Mouse (Mus musculus) neural tube, embryonic 14.5 days (tissue): ENCODE measurements around the gene Uchl5. TPM values are rescaled to one million over a fixed set of nuclear protein-coding genes. Genes with fewer than 3 reads are reported as not detected.

Experiments used
- ATAC-seq: fragments of 200-750 bp; cut with Nextera tagmentation; 2 replicates; pipeline ENCODE4 v1.8.0; 2017; ENCODE audit warnings: low read depth, mild to moderate bottlenecking, moderate TSS enrichment, moderate library complexity
- H3K27ac ChIP-seq: fragments of 300-500 bp; sonication (generic); 2 replicates; pipeline ENCODE4 v1.5.1; 2014; ENCODE audit warnings: low read depth, mild to moderate bottlenecking, control low read depth, low read length, moderate library complexity, mixed read lengths
- H3K27me3 ChIP-seq: fragments of 300-500 bp; sonication (generic); 2 replicates; pipeline ENCODE4 v1.6.1; 2014; ENCODE audit warnings: low read length; ENCODE audit not compliant: control insufficient read depth, insufficient read depth
- H3K36me3 ChIP-seq: fragments of 300-500 bp; sonication (generic); 2 replicates; pipeline ENCODE4 v1.6.1; 2014; ENCODE audit warnings: low read length, mixed read lengths; ENCODE audit not compliant: control insufficient read depth, insufficient read depth
- H3K4me1 ChIP-seq: fragments of 300-500 bp; sonication (generic); 2 replicates; pipeline ENCODE4 v1.6.1; 2014; ENCODE audit warnings: low read length; ENCODE audit not compliant: control insufficient read depth, insufficient read depth
- H3K4me2 ChIP-seq: fragments of 300-500 bp; sonication (generic); 2 replicates; pipeline ENCODE4 v1.6.1; 2014; ENCODE audit warnings: mild to moderate bottlenecking, low read depth, low read length, control low read depth
- H3K4me3 ChIP-seq: fragments of 300-500 bp; sonication (generic); 2 replicates; pipeline ENCODE4 v1.5.1; 2014; ENCODE audit warnings: low read depth, low read length, control low read depth, mixed read lengths
- H3K9ac ChIP-seq: fragments of 300-500 bp; sonication (generic); replicated peaks from 2 replicates; pipeline ENCODE4 v1.6.1; 2014; ENCODE audit warnings: low read depth, mild to moderate bottlenecking, control low read depth, low read length, mixed read lengths
- H3K9me3 ChIP-seq: fragments of 300-500 bp; sonication (generic); 2 replicates; pipeline ENCODE4 v1.6.1; 2016; ENCODE audit warnings: low read length; ENCODE audit not compliant: control insufficient read depth
- WGBS: fragments of 180-500 bp; shearing (Covaris S2); extraction: QIAGEN DNeasy Blood & Tissue Kit; methylation state at CpG from one replicate; pipeline ENCODE4 v1.1.7; 2014; 5-methylcytosine and 5-hydroxymethylcytosine counted together
- polyA plus RNA-seq: library from polyadenylated mRNA; unstranded; fragments of >200 nt; fragmentation: Nextera tagmentation; extraction: Ambion mirVana; gene quantifications from 2 replicates; pipeline ENCODE4 v1.2.1, GENCODE M21; 2014

Uchl5 gene
- polyA plus RNA-seq, 1 experiment from 2014 or later, result 53.1 TPM

DNA sequence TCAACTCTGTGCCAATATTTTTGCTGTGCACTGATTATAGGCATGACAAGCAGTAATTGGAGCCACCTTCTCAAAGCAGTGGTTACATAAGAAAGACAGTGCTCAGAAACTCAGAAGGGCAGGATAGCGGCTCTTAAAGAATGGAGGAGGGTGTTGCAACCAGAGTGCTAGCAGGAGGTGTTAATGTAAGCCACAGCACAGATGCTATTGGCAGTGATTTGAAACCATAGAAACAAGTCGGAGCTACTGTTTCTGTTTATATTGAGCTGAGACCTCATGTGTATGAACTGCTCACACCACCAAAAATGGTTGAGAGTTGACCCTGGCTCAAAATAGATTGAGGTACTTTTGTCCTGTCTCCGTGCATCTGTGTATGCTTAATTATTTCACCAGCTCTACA, 53.6 kb downstream of the Uchl5 start:
- 77% methylated on average over 3 of the region's 3 CpGs for WGBS

DNA sequence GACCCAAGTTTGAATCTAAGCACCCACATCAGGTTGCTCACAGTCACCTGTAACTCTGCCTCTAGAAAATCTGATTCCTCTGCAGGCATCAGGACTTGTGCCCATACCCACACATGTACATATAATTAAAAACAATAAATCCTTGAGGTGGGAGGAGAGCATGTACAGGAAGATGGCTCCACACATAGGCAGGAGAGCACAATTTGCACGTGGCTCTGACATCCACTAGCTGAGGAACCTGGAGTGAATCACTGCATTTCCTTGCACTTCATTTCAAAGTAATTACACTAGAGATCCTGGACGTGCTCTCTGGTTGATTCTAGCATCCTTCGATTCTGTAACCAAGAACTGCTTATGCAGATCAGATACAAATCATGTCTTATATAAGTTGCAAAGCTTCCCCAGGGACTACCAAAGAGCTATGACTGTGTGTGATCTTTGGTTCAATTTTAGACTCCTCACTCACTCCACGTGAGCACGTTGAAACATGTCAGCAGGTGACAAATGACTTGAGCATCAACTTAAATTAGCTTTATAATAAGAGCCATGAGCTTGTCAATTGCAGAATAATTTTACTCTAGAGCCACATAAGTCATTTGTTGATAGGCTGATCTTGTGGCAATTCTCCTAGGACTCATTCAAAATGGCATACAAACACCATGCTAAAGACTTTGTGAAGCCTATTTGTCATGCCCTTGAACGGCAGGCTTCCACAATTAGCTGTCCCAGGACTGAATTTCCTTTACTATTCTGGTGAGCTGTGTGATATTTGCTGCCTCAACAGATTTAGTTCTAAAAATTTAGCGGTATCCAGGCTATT, 59.5 kb downstream of the Uchl5 start:
- no peak overlapping the region for H3K9ac ChIP-seq
- no peaks in the 10 kb centered on the region for H3K4me1 ChIP-seq
- no peak overlapping the region for H3K27ac ChIP-seq
- no peaks in the 10 kb centered on the region for H3K9me3 ChIP-seq
- H3K4me2 ChIP-seq, result no peak overlapping the region
- H3K4me3 ChIP-seq, result no peak overlapping the region
- peak; percentile 86 for ATAC-seq
- no peaks in the 10 kb centered on the region for H3K27me3 ChIP-seq
- WGBS, result 23% methylated on average over 7 of the region's 7 CpGs
- H3K36me3 ChIP-seq, result no peaks in the 10 kb centered on the region

More for the DNA sequence above, 53.6 kb downstream of the Uchl5 start:
- H3K9me3 ChIP-seq, result no peaks in the 10 kb centered on the region
- H3K27me3 ChIP-seq, result no peaks in the 10 kb centered on the region
- no peaks in the 10 kb centered on the region for H3K36me3 ChIP-seq
- H3K27ac ChIP-seq, result no peak overlapping the region
- H3K4me1 ChIP-seq, result no peaks in the 10 kb centered on the region
- ATAC-seq, result no peak
- H3K4me3 ChIP-seq, result no peak overlapping the region
- no peak overlapping the region for H3K4me2 ChIP-seq
- no peak overlapping the region for H3K9ac ChIP-seq

DNA sequence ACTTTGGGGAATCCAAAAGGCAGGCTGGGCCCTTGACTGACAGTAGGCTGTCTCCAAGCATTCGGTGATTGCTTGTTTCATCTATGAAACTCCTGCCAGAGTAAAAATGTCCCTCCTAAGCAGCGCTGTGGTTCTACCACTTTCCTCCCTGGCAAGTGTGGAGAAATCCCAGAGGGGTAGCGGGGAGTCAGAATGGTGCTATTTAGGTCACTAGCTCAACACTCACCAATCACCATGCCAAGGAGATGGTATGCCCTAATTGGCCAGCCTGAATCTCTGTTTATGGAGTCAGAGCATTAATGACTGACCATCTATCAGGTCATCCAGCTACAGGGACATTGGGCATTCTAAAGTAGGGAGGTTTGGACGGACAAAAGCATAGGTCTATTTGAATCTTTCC, 60.6 kb downstream of the Uchl5 start:
- Histone ChIP-seq H3K27ac (no peak overlapping the region), H3K9ac (no peak overlapping the region), H3K4me2 (no peak overlapping the region), H3K4me3 (no peak overlapping the region), H3K9me3 (no peaks in the 10 kb centered on the region), H3K4me1 (no peaks in the 10 kb centered on the region), H3K36me3 (no peaks in the 10 kb centered on the region), H3K27me3 (no peaks in the 10 kb centered on the region)
- no peak for ATAC-seq
- WGBS, result 96% methylated on average over 4 of the region's 4 CpGs

DNA sequence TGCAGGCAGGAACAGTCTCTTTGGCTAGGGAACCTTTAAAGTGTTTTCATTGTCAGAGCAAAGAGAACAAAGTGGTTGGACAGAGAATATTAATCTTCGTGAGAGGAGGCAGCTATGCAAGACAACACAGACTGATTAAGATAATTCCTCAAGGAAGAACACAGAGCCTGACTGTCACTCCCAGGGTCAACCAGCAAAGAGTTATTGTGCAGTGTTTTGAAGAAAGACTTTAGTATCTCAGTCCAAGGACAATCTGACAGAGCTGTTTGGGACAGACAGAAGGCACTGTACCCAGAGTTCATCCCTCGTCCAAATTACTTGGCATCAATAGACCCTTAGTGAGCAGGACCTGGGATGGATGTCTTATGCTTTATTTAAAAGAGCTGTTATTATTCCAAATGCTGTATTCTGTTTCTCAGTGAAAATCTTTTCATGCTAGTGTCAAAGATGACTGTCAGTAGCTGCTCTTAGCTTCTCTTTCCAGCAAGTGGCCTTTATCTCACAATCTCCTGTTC, 61.9 kb downstream of the Uchl5 start:
- 58% methylated on average over 2 of the region's 2 CpGs for WGBS
- H3K27ac ChIP-seq, result no peak overlapping the region
- no peaks in the 10 kb centered on the region for H3K36me3 ChIP-seq
- H3K9ac ChIP-seq, result no peak overlapping the region
- no peaks in the 10 kb centered on the region for H3K4me1 ChIP-seq
- H3K4me2 ChIP-seq, result no peak overlapping the region
- no peak for ATAC-seq
- no peaks in the 10 kb centered on the region for H3K9me3 ChIP-seq
- no peak overlapping the region for H3K4me3 ChIP-seq
- H3K27me3 ChIP-seq, result no peaks in the 10 kb centered on the region

DNA sequence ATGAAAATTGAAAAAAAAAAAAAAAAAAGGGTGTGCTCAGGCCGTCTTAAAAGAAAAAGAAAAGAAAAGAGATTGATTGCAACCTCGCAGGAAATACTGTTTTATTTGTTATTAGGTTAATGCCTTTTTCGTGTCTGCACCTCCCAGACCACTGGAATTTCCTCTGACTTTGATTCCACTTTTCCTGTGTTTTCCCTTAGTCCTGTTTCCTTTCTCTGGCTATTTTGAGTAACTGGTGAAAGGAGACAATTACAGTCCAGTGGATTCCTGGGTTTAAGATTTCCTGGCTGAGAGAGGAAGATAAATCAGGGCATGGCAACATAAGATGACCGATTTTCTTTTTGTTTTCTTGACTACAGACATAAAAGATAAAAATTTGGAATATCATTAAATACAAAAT, 75.3 kb downstream of the Uchl5 start:
- 80% methylated on average over 4 of the region's 4 CpGs for WGBS
- H3K9me3 ChIP-seq, result no peaks in the 10 kb centered on the region
- H3K4me3 ChIP-seq, result no peak overlapping the region
- no peaks in the 10 kb centered on the region for H3K27me3 ChIP-seq
- H3K4me1 ChIP-seq, result no peaks in the 10 kb centered on the region
- no peaks in the 10 kb centered on the region for H3K36me3 ChIP-seq
- H3K9ac ChIP-seq, result no peak overlapping the region
- H3K4me2 ChIP-seq, result no peak overlapping the region
- no peak overlapping the region for H3K27ac ChIP-seq
- no peak for ATAC-seq

DNA sequence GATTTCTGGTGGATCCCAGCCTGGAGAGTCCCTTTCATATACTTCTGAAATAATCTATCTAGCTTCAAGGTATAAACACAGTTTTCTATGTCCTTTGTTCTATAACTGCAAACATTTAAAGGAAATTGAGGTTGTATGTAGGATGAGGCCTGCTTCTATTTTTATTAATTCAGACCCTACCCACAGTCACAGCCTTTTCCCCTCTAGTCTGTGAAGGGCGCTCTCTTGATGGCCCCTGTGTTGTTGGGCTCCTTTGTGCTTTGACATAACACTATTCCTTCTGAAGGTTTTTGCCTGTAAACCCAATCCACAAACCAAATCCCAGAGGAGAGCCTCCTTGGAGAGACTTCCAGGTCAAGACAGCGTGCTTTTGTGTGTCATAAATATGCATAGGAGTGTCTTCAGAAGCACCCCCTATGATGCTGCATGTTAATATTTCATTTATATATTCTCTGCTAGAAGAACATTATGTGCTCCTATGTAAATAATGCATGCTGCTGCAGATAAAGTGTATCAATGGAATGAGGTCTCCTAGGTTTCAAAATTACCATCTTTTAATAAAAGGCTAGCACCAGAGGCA, 75.8 kb downstream of the Uchl5 start:
- no peak for ATAC-seq
- H3K36me3 ChIP-seq, result no peaks in the 10 kb centered on the region
- no peaks in the 10 kb centered on the region for H3K9me3 ChIP-seq
- no peak overlapping the region for H3K9ac ChIP-seq
- H3K4me1 ChIP-seq, result no peaks in the 10 kb centered on the region
- H3K4me3 ChIP-seq, result no peak overlapping the region
- H3K27ac ChIP-seq, result no peak overlapping the region
- no peak overlapping the region for H3K4me2 ChIP-seq
- 64% methylated on average over 2 of the region's 2 CpGs for WGBS
- H3K27me3 ChIP-seq, result no peaks in the 10 kb centered on the region

DNA sequence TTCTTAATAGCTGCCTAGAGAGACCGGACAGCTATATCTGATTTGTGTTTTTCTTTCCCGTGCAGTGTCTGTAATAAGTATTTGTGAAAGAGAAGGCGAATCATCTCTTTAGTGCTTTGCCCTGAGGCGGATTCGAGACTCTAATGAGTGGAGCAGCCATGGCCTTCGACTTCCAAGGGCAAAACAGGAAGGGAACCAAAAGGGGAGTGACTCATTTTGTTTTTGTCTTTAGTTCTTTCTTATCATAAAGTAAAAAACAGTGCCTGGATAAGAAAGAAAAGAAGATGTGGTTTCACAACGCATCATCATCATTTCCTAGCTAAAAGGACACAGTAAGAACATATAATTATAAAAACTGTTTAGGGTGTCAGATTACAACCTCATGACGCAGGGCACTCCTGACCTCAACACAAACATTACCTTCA, 76.6 kb downstream of the Uchl5 start:
- ATAC-seq, result no peak
- peak overlapping the region; percentile 24; the same call in 1 of the 2 replicates for H3K27ac ChIP-seq
- 64% methylated on average over 8 of the region's 8 CpGs for WGBS

DNA sequence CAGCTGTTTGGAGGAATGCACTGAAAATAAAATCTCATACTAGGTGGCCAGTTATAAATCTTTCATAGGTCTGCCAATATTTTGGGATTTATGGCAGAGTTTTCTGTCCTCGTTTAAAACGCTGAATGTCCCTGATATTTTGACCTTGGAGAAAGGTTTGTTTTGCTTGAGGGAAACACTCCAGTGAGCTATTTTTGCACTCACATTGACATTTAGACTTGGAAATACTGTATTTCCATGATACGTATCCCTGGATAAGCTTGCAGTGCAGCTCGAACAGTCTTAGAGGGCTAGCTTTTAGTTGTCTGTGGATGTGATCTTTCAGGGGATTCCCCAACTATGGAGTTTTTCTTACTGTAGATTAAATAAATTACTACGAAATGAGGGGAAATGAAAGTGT, 78.6 kb downstream of the Uchl5 start:
- H3K4me2 ChIP-seq, result no peak overlapping the region
- no peaks in the 10 kb centered on the region for H3K27me3 ChIP-seq
- H3K4me1 ChIP-seq, result no peaks in the 10 kb centered on the region
- H3K4me3 ChIP-seq, result no peak overlapping the region
- H3K36me3 ChIP-seq, result no peaks in the 10 kb centered on the region
- 79% methylated on average over 5 of the region's 5 CpGs for WGBS
- no peaks in the 10 kb centered on the region for H3K9me3 ChIP-seq
- no peak overlapping the region for H3K9ac ChIP-seq
- no peak overlapping the region for H3K27ac ChIP-seq
- no peak for ATAC-seq

More for the DNA sequence above, 76.6 kb downstream of the Uchl5 start:
- Histone ChIP-seq H3K4me2 (no peak overlapping the region), H3K4me1 (no peaks in the 10 kb centered on the region), H3K9me3 (no peaks in the 10 kb centered on the region), H3K36me3 (no peaks in the 10 kb centered on the region), H3K27me3 (no peaks in the 10 kb centered on the region), H3K4me3 (no peak overlapping the region), H3K9ac (no peak overlapping the region)
